Mouse (Mus musculus) thymus, postnatal 10 days (tissue): Measurements from ENCODE around the gene Vmn1r37.
"Not testable (repeated sequence)": the region's sequence is repeated elsewhere in the genome, so short reads cannot be mapped to it uniquely, and the experiment has no call there.

Source experiments
- DNase-seq, 2 experiments: peaks; one replicate each; pipeline ENCODE4 v3.0.0; 2021; ENCODE audit warnings: low spot score in 2 of 2

Vmn1r37 gene

GRCm38 (mm10) chr6:66729082-66729481, at the start of gene Vmn1r37:
Gene Vmn1r37 (plus strand): TSS chr6:66729382.
- not testable (repeated sequence) for DNase-seq

GRCm38 (mm10) chr6:66685806-66686205, 43.4 kb upstream of the Vmn1r37 start, which contains the start of gene Vmn1r35:
Gene Vmn1r35 (minus strand): TSS chr6:66685906.
- DNase-seq = no peak

DNA sequence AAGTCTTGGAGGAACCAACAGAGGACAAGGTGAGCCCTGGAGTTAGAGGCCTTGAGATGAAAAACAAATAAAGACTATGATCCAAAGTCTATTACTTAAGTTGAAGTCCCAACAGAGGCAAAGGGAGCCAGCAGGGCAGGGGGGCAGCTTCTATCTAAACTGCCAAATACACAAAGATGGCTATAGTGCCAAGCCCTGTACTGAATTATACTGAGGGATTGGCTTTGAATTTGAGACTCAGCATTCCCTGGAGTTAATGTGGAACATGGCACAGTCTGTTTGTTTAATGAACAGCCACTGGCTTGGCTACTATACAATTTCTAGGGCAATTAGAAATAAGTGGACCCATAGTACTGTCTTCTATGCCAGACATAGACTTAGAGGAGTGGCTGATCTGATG, 20.3 kb upstream of the Vmn1r37 start:
- DNase-seq = no peak

DNA sequence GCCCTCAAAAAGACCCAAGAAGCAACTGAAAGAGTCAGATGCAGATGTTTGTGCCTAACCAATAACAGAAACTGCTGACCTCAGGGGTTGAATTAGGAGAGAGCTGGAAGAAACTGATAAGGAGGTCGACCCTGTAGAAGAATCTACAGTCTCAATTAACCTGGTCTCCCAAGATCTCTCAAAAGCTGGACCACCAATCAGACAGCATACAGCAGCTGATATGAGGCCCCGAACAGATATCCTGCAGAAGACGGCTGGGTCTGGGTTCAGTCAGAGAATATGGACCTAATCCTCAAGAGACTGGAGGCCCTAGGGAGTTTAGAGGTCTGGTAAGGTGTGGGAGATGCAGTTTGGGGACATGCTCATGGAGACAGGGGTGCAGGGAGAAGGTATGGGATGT, 15.3 kb upstream of the Vmn1r37 start:
- no peak for DNase-seq

- DNase-seq = not testable (repeated sequence)
Observed at GRCm38 (mm10) chr6:66719068-66719467, 10.1 kb upstream of the Vmn1r37 start, which contains the start of gene Vmn1r36. Gene Vmn1r36 (minus strand): TSS chr6:66719168.

DNA sequence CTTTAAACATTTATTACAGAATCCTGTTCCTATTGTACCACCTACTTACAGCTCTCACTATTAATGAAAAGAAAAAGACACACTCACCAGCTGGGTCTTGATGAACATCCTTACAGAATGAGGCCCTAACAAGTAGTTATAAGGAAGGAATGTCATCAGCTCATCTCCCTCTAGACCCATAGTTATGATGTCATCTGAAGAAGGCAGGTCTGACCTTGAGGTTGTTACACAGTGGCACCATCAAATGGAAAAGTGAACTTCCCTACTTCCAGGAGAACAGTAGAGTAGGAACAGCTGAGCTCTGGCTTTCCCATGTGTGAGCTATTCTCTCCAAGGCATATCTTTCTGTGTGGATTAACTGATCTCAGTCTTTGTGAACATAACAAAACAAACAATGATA, 53.3 kb downstream of the Vmn1r37 start, which contains the start of gene Vmn1r38:
Gene Vmn1r38 (minus strand): TSS at position 101 of the 400 bp plus-strand sequence.
- DNase-seq = not testable (repeated sequence)
